Mouse (Mus musculus) yolk sac, embryonic 10.5 days (tissue): ENCODE measurements around the gene Acaca.

Experiments used
- DNase-seq: peaks from one replicate; pipeline ENCODE4 v3.0.0-alpha.2; 2017; ENCODE audit warnings: low spot score

Acaca gene

DNA sequence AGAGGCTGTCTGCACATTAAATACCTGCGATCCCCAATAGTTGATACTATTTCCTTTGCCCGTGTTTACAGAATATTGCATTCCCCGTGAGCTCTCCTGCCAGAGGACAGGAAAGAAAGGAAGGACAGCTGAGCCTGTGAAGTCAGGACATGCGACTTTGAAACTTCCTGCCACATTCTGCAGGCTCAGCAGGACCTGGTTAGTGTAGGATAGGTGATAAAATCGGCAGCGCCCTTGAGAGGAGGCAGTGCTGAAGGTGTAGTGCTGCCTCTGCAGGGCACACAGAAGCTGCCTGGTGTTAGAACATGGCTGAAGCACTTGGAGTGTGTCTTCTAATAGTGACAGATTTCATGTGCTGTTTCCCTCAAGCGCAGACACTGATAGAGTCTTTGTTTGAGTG is 264.1 kb downstream of the Acaca start:
- peak; percentile 52 for DNase-seq

DNA sequence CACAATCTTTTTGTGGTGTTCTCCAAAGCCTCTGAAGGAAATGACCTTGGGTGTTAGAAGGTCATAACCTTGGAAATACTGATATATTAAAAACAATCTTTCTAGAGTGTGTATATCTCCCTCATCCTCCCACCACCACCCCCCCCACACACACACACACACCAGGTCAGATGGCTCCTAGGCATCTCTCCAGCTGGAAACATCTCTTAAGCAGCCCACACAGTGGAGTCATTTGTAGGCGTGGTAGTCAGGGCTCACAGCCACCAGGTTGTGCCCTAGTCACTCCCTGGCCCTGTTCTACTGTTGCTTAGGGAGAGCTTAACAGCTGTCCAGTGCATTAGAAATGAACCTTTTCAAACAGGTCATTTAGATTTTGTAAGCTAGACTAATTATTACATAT is 265.5 kb downstream of the Acaca start:
- DNase-seq = no peak

DNA sequence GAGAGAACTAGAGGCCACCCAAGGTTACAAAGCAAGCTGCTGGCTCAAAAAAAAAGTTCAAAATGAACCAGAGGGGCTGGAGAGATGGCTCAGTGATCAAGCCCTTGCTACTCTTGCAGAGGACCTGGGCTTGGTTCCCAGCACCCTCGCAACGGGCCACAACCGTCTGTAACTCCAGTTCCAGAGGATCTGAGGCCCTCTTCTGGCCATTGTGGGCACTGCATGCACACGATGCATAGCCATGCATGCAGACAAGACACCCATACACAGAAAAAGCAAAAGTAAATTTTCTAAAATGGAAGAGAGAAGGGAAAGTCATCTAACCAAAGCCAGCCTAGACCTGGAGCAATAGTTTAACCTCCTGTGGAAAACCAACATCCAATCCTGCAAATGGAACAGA is 277.3 kb downstream of the Acaca start:
- DNase-seq = no peak

DNA sequence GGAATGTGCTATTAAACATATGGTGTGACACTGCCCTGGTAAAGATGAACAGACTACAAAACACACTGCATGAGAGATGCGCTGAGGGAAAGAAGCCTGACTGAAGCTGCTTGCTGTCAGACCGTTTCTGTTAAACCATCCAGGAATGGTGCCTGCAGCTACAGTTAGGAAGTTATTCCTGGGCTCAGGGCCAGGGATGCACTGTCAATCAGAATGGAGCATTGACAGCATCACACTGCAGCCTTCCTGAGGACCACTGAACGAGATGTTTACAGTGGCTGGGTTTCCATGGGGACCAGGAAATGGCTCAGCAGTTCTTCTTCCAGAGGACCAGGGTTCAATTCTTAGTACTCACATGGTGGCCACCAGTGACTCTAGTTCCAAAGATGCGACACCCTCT is 280.9 kb downstream of the Acaca start:
- no peak for DNase-seq

- DNase-seq = no peak
Measured at GRCm38 (mm10) chr11:84410879-84411641, 281.6 kb downstream of the Acaca start.

DNA sequence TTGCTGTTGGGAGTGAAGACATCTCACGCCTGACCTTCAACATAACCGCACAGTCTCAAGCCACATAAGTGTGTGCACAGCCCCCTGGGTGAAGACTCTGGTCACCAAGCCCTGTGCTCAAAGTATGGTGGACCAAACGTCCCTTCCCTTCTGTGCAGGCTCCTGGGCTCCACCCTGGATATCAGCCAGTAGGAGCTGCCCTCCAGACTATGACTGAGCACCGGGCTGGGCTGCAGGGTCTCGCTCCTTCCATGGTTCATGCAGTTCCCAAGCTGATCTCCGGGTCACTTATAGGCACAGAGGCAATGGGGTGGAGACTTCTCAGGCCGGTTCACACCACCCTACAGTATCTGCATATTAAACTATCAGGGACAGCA is 282.2 kb downstream of the Acaca start:
- no peak for DNase-seq

- DNase-seq = no peak
Measured at GRCm38 (mm10) chr11:84412201-84412934, 282.9 kb downstream of the Acaca start.

- no peak for DNase-seq
Measured at GRCm38 (mm10) chr11:84413111-84413510, 283.6 kb downstream of the Acaca start.

- no peak for DNase-seq
Measured at GRCm38 (mm10) chr11:84420779-84421178, 291.3 kb downstream of the Acaca start.

DNA sequence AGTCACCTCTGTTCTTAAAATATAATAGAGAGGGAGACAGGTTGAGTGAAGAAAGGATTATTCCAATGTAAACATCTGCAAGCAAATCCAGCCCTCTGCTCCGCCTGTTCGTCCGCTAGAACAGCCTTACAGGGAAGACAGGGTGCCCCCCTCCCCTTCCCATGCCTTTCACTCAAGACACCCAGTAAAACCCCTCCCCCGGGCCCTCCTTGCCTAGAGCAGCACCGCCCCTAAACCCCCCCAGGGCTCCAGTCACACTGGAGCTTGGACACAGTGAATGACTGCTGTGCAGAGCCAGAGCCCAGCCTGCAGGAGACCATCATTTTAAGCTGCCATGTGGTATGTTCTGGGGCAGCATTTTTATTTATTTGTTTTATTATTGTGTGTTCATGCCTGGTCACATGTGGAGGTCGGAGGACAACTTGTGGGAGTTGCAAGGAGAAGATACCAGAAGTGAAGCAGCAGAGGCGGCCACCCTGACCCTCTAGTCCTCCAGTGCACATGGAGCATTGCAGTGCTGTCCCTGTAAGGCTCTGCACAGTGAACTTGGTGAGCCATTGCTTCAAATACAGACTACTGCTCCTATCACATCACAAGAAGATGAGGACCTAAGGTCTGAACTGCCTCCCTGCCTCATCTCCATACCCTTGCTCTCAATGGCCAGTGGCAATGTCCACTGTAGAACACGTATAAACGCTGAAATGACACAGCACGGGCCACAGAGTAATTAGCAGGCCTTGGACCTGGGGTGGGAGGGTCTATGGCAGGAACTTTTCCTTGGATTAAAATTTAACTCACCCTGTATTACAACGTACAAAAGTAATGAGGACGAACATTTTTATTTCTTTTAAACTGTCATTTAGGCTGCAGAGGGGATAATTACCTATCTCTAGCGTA is 296.5 kb downstream of the Acaca start:
- DNase-seq = no peak

DNA sequence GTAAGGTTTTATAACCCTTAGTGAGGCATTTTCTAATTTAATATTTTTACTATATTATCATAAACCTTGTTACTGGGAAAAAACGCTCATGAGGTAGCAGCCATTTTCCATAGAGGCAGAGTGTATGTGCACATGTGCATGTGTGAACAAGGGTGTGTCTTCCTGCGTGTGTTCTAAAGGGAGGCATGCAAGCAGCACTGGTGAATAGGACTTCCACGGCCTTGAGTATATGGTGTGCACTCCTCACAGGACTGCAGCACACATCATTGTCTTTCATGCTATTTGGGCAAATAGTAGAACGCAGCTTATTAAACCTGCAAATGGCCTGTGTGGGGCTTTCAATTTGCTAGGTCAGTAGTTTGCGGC is 297.1 kb downstream of the Acaca start:
- no peak for DNase-seq

DNA sequence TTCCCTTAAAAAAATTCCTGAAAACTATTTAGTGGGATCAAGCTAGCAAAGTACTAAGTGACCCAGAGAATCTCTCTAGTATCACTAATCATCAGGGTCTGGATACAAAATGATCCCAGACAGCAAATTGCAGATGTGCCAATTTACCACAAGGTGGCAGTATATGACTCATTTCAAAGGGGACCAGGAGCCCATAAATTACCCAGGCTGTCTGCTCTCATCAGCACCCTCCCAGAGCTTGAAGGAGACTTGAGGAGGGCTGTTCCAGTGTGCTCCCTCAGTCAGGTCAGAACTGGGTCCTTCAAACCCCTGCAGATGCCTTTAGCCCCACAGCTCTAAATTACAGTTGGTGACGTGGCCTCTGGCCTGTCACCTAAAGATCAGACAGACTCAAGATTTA is 300.1 kb downstream of the Acaca start:
- peak; percentile 51 for DNase-seq

GRCm38 (mm10) chr11:84430336-84430735 is 300.9 kb downstream of the Acaca start:
- no peak for DNase-seq

DNA sequence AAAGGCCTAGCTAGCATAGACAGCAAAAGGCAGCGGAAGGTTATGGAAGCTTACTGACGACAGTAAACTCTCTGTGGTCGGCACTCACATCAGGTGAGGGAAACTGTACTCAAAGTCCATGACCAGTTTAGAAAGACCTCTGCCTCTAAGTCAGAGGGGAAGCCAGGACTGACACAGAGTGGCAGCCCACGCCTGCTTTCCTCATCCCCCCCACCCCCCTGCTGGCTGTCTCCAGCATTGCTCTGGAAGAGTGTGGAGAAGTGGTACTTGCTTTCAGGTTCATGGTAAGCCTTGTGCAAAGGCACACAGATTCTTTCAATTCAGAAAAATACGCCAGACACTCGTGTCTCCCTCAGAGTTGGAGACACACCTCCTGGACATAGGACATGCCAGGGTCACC is 305.4 kb downstream of the Acaca start:
- DNase-seq = no peak

- DNase-seq = no peak
Measured at GRCm38 (mm10) chr11:84440402-84440801, 310.9 kb downstream of the Acaca start.

DNA sequence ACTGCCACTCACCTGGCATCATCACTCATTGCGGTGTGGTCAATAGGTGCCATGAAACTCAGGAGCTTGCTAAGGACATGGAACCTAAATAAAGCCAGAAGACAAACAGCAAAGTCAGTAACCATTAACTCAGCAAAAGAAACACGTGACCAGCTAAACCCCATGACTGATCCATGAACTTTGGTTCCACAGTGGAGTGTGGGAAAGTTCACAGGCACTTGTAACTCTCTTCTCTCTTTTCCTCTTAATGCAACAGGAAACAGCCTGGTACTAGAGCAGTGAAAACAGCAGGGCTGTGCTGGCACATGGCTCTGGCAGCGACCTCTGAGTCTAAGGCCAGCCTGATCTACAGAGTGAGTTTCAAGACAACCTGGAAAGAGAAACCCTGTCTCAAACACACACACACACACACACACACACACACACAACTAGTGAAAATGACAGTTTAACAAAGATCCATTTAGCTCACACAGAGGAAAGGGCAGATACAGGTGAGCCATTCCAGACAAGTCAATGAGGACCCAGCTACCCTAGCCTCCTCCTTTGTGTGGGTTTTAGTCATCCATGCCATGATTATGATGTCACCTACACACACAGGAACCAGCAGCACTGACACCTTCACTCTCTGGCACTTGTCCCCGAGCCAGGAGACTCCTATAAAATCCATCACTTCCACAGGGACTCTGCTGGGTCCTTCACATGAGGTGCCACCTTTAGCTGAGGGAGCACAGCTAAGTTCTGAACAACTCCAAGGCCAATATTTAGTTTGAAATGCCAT is 313.3 kb downstream of the Acaca start:
- DNase-seq = peak; percentile 82
